Mouse (Mus musculus): ENCODE measurements around the gene Macc1.

Macc1 gene

GRCm38 (mm10) chr12:119511145-119511544 lies 197.1 kb downstream of the Macc1 start:
- DNase-seq (ENCODE audit: low spot score), result no peak

Data from ovary, postnatal 10 days (tissue).